Mouse (Mus musculus) myocyte (in vitro differentiated cells): ENCODE data around the gene Abcc5. TPM values are rescaled to one million over a fixed set of nuclear protein-coding genes. Genes with fewer than 3 reads are reported as not detected.
A peak's percentile ranks its signal among the peaks of the same experiment; 100 is the strongest.

ENCODE experiments used
- H3K27me3 ChIP-seq: one replicate; pipeline ENCODE4 v1.6.1; 2011; ENCODE audit not compliant: control insufficient read depth, insufficient read depth, insufficient read length
- H3K36me3 ChIP-seq: one replicate; pipeline ENCODE4 v1.6.1; 2011; ENCODE audit not compliant: control insufficient read depth, insufficient read depth
- H3K4me2 ChIP-seq: one replicate; pipeline ENCODE4 v1.6.1; 2011; ENCODE audit warnings: low read depth, control low read depth
- H3K4me3 ChIP-seq: one replicate; pipeline ENCODE4 v1.5.1; 2011; ENCODE audit warnings: mild to moderate bottlenecking, control low read depth, moderate library complexity
- H3K79me2 ChIP-seq: one replicate; pipeline ENCODE4 v1.6.1; 2011; ENCODE audit not compliant: control insufficient read depth, insufficient read depth
- H3ac ChIP-seq: one replicate; pipeline ENCODE4 v1.6.1; 2011; ENCODE audit not compliant: control insufficient read depth, insufficient read length
- CEBPB ChIP-seq: IDR thresholded peaks from 2 replicates; pipeline ENCODE4 v1.6.1; 2011; ENCODE audit warnings: mild to moderate bottlenecking, moderate library complexity; ENCODE audit not compliant: poor library complexity, insufficient read depth, severe bottlenecking
- E2F4 ChIP-seq: IDR thresholded peaks from one replicate; pipeline ENCODE4 v1.6.1; 2011; ENCODE audit warnings: mild to moderate bottlenecking, control low read depth, moderate library complexity; ENCODE audit not compliant: insufficient read depth
- MAX ChIP-seq: IDR thresholded peaks from one replicate; pipeline ENCODE4 v1.6.1; 2011; ENCODE audit warnings: low read depth, mild to moderate bottlenecking, control low read depth
- MYOD1 ChIP-seq, 3 experiments: IDR thresholded peaks; one replicate each; pipeline ENCODE4 v1.6.1; 2011; ENCODE audit warnings: control low read depth in 2 of 3, low read depth in 2 of 3, mild to moderate bottlenecking in 2 of 3, moderate library complexity in 1 of 3; ENCODE audit not compliant: insufficient read length in 2 of 3, control insufficient read depth in 1 of 3
- MYOG ChIP-seq, 3 experiments: IDR thresholded peaks; one replicate each; pipeline ENCODE4 v1.6.1; 2011; ENCODE audit warnings: control low read depth in 2 of 3, low read depth in 2 of 3, mild to moderate bottlenecking in 2 of 3; ENCODE audit not compliant: insufficient read length in 2 of 3, control insufficient read depth in 1 of 3, insufficient read depth in 1 of 3
- POLR2A ChIP-seq: IDR thresholded peaks from one replicate; pipeline ENCODE4 v1.6.1; 2011; ENCODE audit warnings: low read depth, mild to moderate bottlenecking, control low read depth, moderate library complexity; ENCODE audit not compliant: insufficient read length
- POLR2AphosphoS2 ChIP-seq: IDR thresholded peaks from one replicate; pipeline ENCODE4 v1.6.1; 2011; ENCODE audit warnings: low read depth, control low read depth; ENCODE audit not compliant: insufficient read length
- REST ChIP-seq: IDR thresholded peaks from one replicate; pipeline ENCODE4 v1.6.1; 2011; ENCODE audit warnings: mild to moderate bottlenecking, control low read depth, moderate library complexity; ENCODE audit not compliant: insufficient read depth, insufficient read length
- SRF ChIP-seq: IDR thresholded peaks from one replicate; pipeline ENCODE4 v1.6.1; 2011; ENCODE audit warnings: low read depth; ENCODE audit not compliant: control insufficient read depth, insufficient read length
- TCF12 ChIP-seq: IDR thresholded peaks from one replicate; pipeline ENCODE4 v1.6.1; 2011; ENCODE audit warnings: mild to moderate bottlenecking, control low read depth; ENCODE audit not compliant: poor library complexity, insufficient read depth, severe bottlenecking
- TCF3 ChIP-seq: IDR thresholded peaks from one replicate; pipeline ENCODE4 v1.6.1; 2011; ENCODE audit warnings: low read depth, control low read depth; ENCODE audit not compliant: insufficient read length
- USF1 ChIP-seq: IDR thresholded peaks from one replicate; pipeline ENCODE4 v1.6.1; 2011; ENCODE audit warnings: low read depth, mild to moderate bottlenecking, control low read depth, moderate library complexity
- polyA plus RNA-seq: library from polyadenylated mRNA; unstranded; fragments of >200 nt; fragmentation: generic; extraction: Trizol; gene quantifications from one replicate; pipeline ENCODE4 v1.2.1, GENCODE M21; 2012; ENCODE audit warnings: missing spikeins

Abcc5 gene
- polyA plus RNA-seq = 23.1 TPM

DNA sequence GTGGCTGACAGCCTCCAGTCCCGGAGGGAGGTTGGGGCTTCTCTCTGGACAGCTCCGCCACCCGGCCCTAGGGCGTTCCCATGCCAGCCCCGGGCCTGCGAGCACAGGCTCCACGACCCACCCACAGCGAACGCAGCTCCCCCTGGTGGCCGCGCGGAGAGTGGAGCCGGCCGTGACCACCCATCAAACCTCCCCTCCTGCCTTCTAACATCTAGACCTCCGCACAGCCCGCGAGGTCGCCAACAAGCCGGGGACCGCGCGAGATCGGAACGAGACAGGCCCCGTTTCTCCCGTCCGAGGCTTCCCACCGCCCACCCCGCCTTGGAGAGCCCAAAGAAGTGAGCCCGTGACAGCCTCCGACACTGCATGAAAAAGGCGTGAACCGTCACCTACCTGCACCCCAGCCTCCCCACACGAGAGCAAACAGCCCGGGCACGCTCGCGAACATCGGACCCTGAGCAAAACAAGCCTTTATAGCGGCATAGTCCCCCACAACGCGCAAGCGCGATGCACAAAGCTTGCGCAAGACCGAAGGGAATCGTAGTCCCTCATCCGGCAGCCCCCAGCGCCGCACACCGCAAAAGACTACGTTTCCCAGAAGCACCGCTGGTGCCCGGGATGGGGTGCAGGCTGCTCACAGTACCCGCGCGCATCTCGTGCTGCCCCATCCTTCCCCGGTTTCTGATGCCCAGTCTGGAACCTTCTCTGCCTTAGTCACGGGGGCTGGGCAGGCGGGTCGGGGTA is at the start of gene Abcc5:
Gene Abcc5 (minus strand): TSS at position 540 of the 744 bp plus-strand sequence.
- Histone ChIP-seq H3K36me3 (no peaks in the 10 kb centered on the region), H3ac (peak within 1 kb of the TSS; percentile 4), H3K27me3 (no peaks in the 10 kb centered on the region), H3K4me2 (peak within 1 kb of the TSS; percentile 86), H3K79me2 (peaks cover 31% of the 10 kb centered on the region), H3K4me3 (peak within 1 kb of the TSS; percentile 79)
- no peak for TF ChIP-seq TCF3
- TF ChIP-seq E2F4 = peak; percentile 27
- TF ChIP-seq POLR2AphosphoS2 = peak; percentile 62
- TF ChIP-seq MYOG (IDR thresholded peaks at IDR 0.05; ENCODE audit: control insufficient read depth in 1 of 3, insufficient read depth in 1 of 3, insufficient read length in 2 of 3, low read depth in 2 of 3) = peak in 1 of 3 experiments; percentile 36
- peak in 1 of 3 experiments; percentile 50 for TF ChIP-seq MYOD1 (IDR thresholded peaks at IDR 0.05; ENCODE audit: control insufficient read depth in 1 of 3, insufficient read length in 2 of 3, low read depth in 2 of 3)
- TF ChIP-seq CEBPB = peak; percentile 96
- TF ChIP-seq REST = peak; percentile 53
- peak; percentile 12 for TF ChIP-seq SRF
- TF ChIP-seq POLR2A = peak; percentile 69
- TF ChIP-seq USF1 = no peak
- TF ChIP-seq MAX = no peak
- TF ChIP-seq TCF12 = no peak

- H3K4me2 ChIP-seq = no peak overlapping the region
These were observed 49.1 kb upstream of the Abcc5 start for GRCm38 (mm10) chr16:20475335-20475734.

DNA sequence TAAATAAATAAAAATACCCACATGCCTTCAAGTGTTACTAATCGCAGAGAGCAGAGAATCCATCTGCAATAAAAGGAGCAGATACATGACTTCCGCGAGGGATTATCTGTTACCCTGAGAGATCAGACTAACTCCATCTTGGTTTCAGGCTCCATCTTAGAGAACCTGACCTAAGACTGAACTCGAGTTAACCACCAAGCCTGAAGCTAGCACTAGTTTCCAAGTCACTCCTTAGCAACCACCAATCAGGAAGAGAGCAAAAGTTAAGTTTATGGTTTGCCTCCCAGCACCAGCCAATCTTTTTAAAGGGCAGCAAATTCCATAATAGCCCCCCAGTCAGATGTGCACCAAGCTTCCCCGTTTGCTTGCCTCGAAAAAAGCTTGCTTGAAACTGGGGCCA is 48.6 kb upstream of the Abcc5 start:
- Histone ChIP-seq H3K36me3 (no peaks in the 10 kb centered on the region), H3K27me3 (no peaks in the 10 kb centered on the region)
- TF ChIP-seq POLR2AphosphoS2 (no peak), CEBPB (no peak), MYOG (IDR thresholded peaks at IDR 0.05; ENCODE audit: control insufficient read depth in 1 of 3, insufficient read depth in 1 of 3, insufficient read length in 2 of 3, low read depth in 2 of 3) (no peak), MYOD1 (IDR thresholded peaks at IDR 0.05; ENCODE audit: control insufficient read depth in 1 of 3, insufficient read length in 2 of 3, low read depth in 2 of 3) (no peak)

More at GRCm38 (mm10) chr16:20475335-20475734, 49.1 kb upstream of the Abcc5 start:
- Histone ChIP-seq H3K4me3 (no peak overlapping the region), H3ac (no peak overlapping the region), H3K79me2 (no peaks in the 10 kb centered on the region), H3K27me3 (no peaks in the 10 kb centered on the region), H3K36me3 (no peaks in the 10 kb centered on the region)
- TF ChIP-seq MYOG (IDR thresholded peaks at IDR 0.05; ENCODE audit: control insufficient read depth in 1 of 3, insufficient read depth in 1 of 3, insufficient read length in 2 of 3, low read depth in 2 of 3) (no peak), MAX (no peak), CEBPB (no peak), POLR2A (no peak), TCF3 (no peak), E2F4 (no peak), REST (no peak), POLR2AphosphoS2 (no peak), MYOD1 (IDR thresholded peaks at IDR 0.05; ENCODE audit: control insufficient read depth in 1 of 3, insufficient read length in 2 of 3, low read depth in 2 of 3) (no peak), SRF (no peak), USF1 (no peak), TCF12 (no peak)

GRCm38 (mm10) chr16:20474211-20474610 is 48.0 kb upstream of the Abcc5 start:
- no peak for TF ChIP-seq CEBPB
- no peak for TF ChIP-seq USF1
- no peak for TF ChIP-seq POLR2A
- TF ChIP-seq REST = no peak
- TF ChIP-seq TCF12 = no peak
- no peak for TF ChIP-seq MYOD1 (IDR thresholded peaks at IDR 0.05; ENCODE audit: control insufficient read depth in 1 of 3, insufficient read length in 2 of 3, low read depth in 2 of 3)
- no peak for TF ChIP-seq E2F4
- no peak for TF ChIP-seq MYOG (IDR thresholded peaks at IDR 0.05; ENCODE audit: control insufficient read depth in 1 of 3, insufficient read depth in 1 of 3, insufficient read length in 2 of 3, low read depth in 2 of 3)
- TF ChIP-seq MAX = no peak
- no peak for TF ChIP-seq SRF
- TF ChIP-seq TCF3 = no peak
- no peak for TF ChIP-seq POLR2AphosphoS2
- no peaks in the 10 kb centered on the region for H3K36me3 ChIP-seq
- no peaks in the 10 kb centered on the region for H3K27me3 ChIP-seq
- no peak overlapping the region for H3ac ChIP-seq
- no peak overlapping the region for H3K4me3 ChIP-seq
- H3K4me2 ChIP-seq = no peak overlapping the region
- no peaks in the 10 kb centered on the region for H3K79me2 ChIP-seq

More for the DNA sequence above, 48.6 kb upstream of the Abcc5 start:
- Histone ChIP-seq H3K79me2 (no peaks in the 10 kb centered on the region), H3K4me3 (no peak overlapping the region), H3ac (no peak overlapping the region), H3K4me2 (no peak overlapping the region)
